Mouse (Mus musculus): ENCODE measurements around the gene Ripk1. TPM values are rescaled to one million over a fixed set of nuclear protein-coding genes. Genes with fewer than 3 reads are reported as not detected.

Ripk1 gene
- 10 to 100 TPM; 15.0 to 17.2 TPM for total RNA-seq (2021)
- long read RNA-seq, experiment 1, transcript Ripk1-201 (11 exons, 3,266 nt): major isoform, 6 of 9 reads
- long read RNA-seq, experiment 1, partial matches to known transcripts: 1 of 9 reads
- long read RNA-seq, experiment 1, other reads (novel, unspliced or antisense): 2 of 9 reads
- long read RNA-seq, experiment 2, transcript Ripk1-201 (11 exons, 3,266 nt): major isoform, 11 of 17 reads
- long read RNA-seq, experiment 2, partial matches to known transcripts: 1 of 17 reads
- long read RNA-seq, experiment 2, other reads (novel, unspliced or antisense): 5 of 17 reads

GRCm38 (mm10) chr13:34002058-34003006 is at the start of gene Ripk1, which contains the start of gene Serpinb6a:
Ripk1 (plus strand) TSS chr13:34002363.
Serpinb6a (minus strand) TSS chr13:34002794.
- peak; percentile 84 to 93 for DNase-seq (ENCODE audit: low spot score in 2 of 2)

GRCm38 (mm10) chr13:33952947-33953346 is 49.2 kb upstream of the Ripk1 start:
- no peak for DNase-seq (ENCODE audit: low spot score in 2 of 2)

- DNase-seq (ENCODE audit: low spot score in 2 of 2): no peak
These were observed 45.4 kb upstream of the Ripk1 start for GRCm38 (mm10) chr13:33956571-33957421.

- no peak for DNase-seq (ENCODE audit: low spot score in 2 of 2)
These were observed 42.4 kb upstream of the Ripk1 start for GRCm38 (mm10) chr13:33959771-33960170.

- peak; percentile 37 to 58 for DNase-seq (ENCODE audit: low spot score in 2 of 2)
These were observed 37.7 kb upstream of the Ripk1 start, which contains the start of gene Nqo2 for GRCm38 (mm10) chr13:33964206-33965046. Nqo2 (plus strand) TSS chr13:33964687.

- no peak for DNase-seq (ENCODE audit: low spot score in 2 of 2)
These were observed 36.8 kb upstream of the Ripk1 start for GRCm38 (mm10) chr13:33965056-33966024.

GRCm38 (mm10) chr13:33966025-33966412 is 36.1 kb upstream of the Ripk1 start:
- no peak for DNase-seq (ENCODE audit: low spot score in 2 of 2)

GRCm38 (mm10) chr13:33966574-33966973 is 35.6 kb upstream of the Ripk1 start:
- no peak for DNase-seq (ENCODE audit: low spot score in 2 of 2)

GRCm38 (mm10) chr13:33989625-33990024 is 12.5 kb upstream of the Ripk1 start:
- DNase-seq (ENCODE audit: low spot score in 2 of 2): no peak

GRCm38 (mm10) chr13:33995197-33995596 is 7.0 kb upstream of the Ripk1 start:
- DNase-seq (ENCODE audit: low spot score in 2 of 2): peak; percentile 23 to 67

GRCm38 (mm10) chr13:34003058-34003457 is 895 bp downstream of the Ripk1 start:
- DNase-seq (ENCODE audit: low spot score in 2 of 2): no peak

GRCm38 (mm10) chr13:34007234-34007633 is 5.1 kb downstream of the Ripk1 start:
- DNase-seq (ENCODE audit: low spot score in 2 of 2): no peak

GRCm38 (mm10) chr13:34016927-34017569 is 14.9 kb downstream of the Ripk1 start:
- DNase-seq (ENCODE audit: low spot score in 2 of 2): no peak

GRCm38 (mm10) chr13:34018521-34018920 is 16.4 kb downstream of the Ripk1 start:
- no peak for DNase-seq (ENCODE audit: low spot score in 2 of 2)

GRCm38 (mm10) chr13:34021998-34022397 is 19.8 kb downstream of the Ripk1 start:
- DNase-seq (ENCODE audit: low spot score in 2 of 2): no peak

- no peak for DNase-seq (ENCODE audit: low spot score in 2 of 2)
These were observed 29.9 kb downstream of the Ripk1 start for GRCm38 (mm10) chr13:34032041-34032440.

GRCm38 (mm10) chr13:34035424-34035823 is 33.3 kb downstream of the Ripk1 start:
- no peak for DNase-seq (ENCODE audit: low spot score in 2 of 2)

- DNase-seq (ENCODE audit: low spot score in 2 of 2): no peak
These were observed 34.6 kb downstream of the Ripk1 start for GRCm38 (mm10) chr13:34036726-34037125.

Measured in gastrocnemius, postnatal 4 days (tissue).